Mouse (Mus musculus): ENCODE measurements around the gene Cldn11. TPM values are rescaled to one million over a fixed set of nuclear protein-coding genes. Genes with fewer than 3 reads are reported as not detected.

Cldn11 gene
- polyA plus RNA-seq (2014; fragmentation: Nextera tagmentation; extraction: Ambion mirVana) = 28.3 and 36.7 TPM in 2 replicates

GRCm38 (mm10) chr3:31149706-31150105 is at the start of gene Cldn11:
Cldn11 (plus strand) TSS chr3:31149920.
- Histone ChIP-seq H3K4me1 (ENCODE audit: control insufficient read depth, insufficient read depth, low read length) (no peaks in the 10 kb centered on the region), H3K9ac (replicated peaks; ENCODE audit: low read length) (no peak within 1 kb of the TSS), H3K4me3 (ENCODE audit: low read depth, low read length) (peak within 1 kb of the TSS; percentile 35), H3K36me3 (replicated peaks; ENCODE audit: control insufficient read depth, insufficient read depth, low read depth, low read length) (no peaks in the 10 kb centered on the region), H3K27me3 (ENCODE audit: control insufficient read depth, insufficient read depth, low read length) (0 out of 2 replicates have a peak, but pooled peaks cover 2% of the 10 kb centered on the region), H3K27ac (replicated peaks; ENCODE audit: low read depth, low read length) (no peak within 1 kb of the TSS), H3K4me2 (ENCODE audit: low read depth, low read length) (peak within 1 kb of the TSS; percentile 59), H3K9me3 (replicated peaks; ENCODE audit: control insufficient read depth, low read length) (no peaks in the 10 kb centered on the region)
- DNase-seq (ENCODE audit: low spot score) (peak; percentile 80), ATAC-seq (replicated peaks; ENCODE audit: insufficient number of reproducible peaks, low FRiP score, low TSS enrichment, low read depth) (peak; percentile 77)
- under 1% methylated on average over 33 of the region's 33 CpGs for WGBS

- Histone ChIP-seq H3K4me1 (ENCODE audit: control insufficient read depth, insufficient read depth, low read length) (no peaks in the 10 kb centered on the region; the same call in 1 of the 2 replicates), H3K9me3 (replicated peaks; ENCODE audit: control insufficient read depth, low read length) (no peaks in the 10 kb centered on the region), H3K27ac (replicated peaks; ENCODE audit: low read depth, low read length) (no peak overlapping the region), H3K36me3 (replicated peaks; ENCODE audit: control insufficient read depth, insufficient read depth, low read depth, low read length) (no peaks in the 10 kb centered on the region), H3K9ac (replicated peaks; ENCODE audit: low read length) (no peak overlapping the region), H3K4me2 (ENCODE audit: low read depth, low read length) (no peak overlapping the region), H3K4me3 (ENCODE audit: low read depth, low read length) (no peak overlapping the region), H3K27me3 (ENCODE audit: control insufficient read depth, insufficient read depth, low read length) (no peaks in the 10 kb centered on the region)
- no peak for ATAC-seq (replicated peaks; ENCODE audit: insufficient number of reproducible peaks, low FRiP score, low TSS enrichment, low read depth)
- 84% methylated on average over 5 of the region's 5 CpGs for WGBS
- DNase-seq (ENCODE audit: low spot score) = no peak
These were observed 49.7 kb upstream of the Cldn11 start for GRCm38 (mm10) chr3:31100026-31100425.

- DNase-seq (ENCODE audit: low spot score) (no peak), ATAC-seq (replicated peaks; ENCODE audit: insufficient number of reproducible peaks, low FRiP score, low TSS enrichment, low read depth) (no peak)
- Histone ChIP-seq H3K4me3 (ENCODE audit: low read depth, low read length) (no peak overlapping the region), H3K9ac (replicated peaks; ENCODE audit: low read length) (no peak overlapping the region), H3K27me3 (ENCODE audit: control insufficient read depth, insufficient read depth, low read length) (no peaks in the 10 kb centered on the region), H3K4me2 (ENCODE audit: low read depth, low read length) (no peak overlapping the region), H3K9me3 (replicated peaks; ENCODE audit: control insufficient read depth, low read length) (no peaks in the 10 kb centered on the region), H3K36me3 (replicated peaks; ENCODE audit: control insufficient read depth, insufficient read depth, low read depth, low read length) (no peaks in the 10 kb centered on the region), H3K4me1 (ENCODE audit: control insufficient read depth, insufficient read depth, low read length) (no peaks in the 10 kb centered on the region; the same call in 1 of the 2 replicates), H3K27ac (replicated peaks; ENCODE audit: low read depth, low read length) (no peak overlapping the region)
- 91% methylated on average over 3 of the region's 3 CpGs for WGBS
These were observed 48.9 kb upstream of the Cldn11 start for GRCm38 (mm10) chr3:31100802-31101201.

- Histone ChIP-seq H3K4me2 (ENCODE audit: low read depth, low read length) (no peak overlapping the region), H3K4me1 (ENCODE audit: control insufficient read depth, insufficient read depth, low read length) (no peaks in the 10 kb centered on the region), H3K4me3 (ENCODE audit: low read depth, low read length) (no peak overlapping the region), H3K9me3 (replicated peaks; ENCODE audit: control insufficient read depth, low read length) (no peaks in the 10 kb centered on the region), H3K27ac (replicated peaks; ENCODE audit: low read depth, low read length) (no peak overlapping the region), H3K9ac (replicated peaks; ENCODE audit: low read length) (no peak overlapping the region), H3K36me3 (replicated peaks; ENCODE audit: control insufficient read depth, insufficient read depth, low read depth, low read length) (no peaks in the 10 kb centered on the region), H3K27me3 (ENCODE audit: control insufficient read depth, insufficient read depth, low read length) (no peaks in the 10 kb centered on the region)
- WGBS = 73% methylated on average over 6 of the region's 6 CpGs
- ATAC-seq (replicated peaks; ENCODE audit: insufficient number of reproducible peaks, low FRiP score, low TSS enrichment, low read depth) (no peak), DNase-seq (ENCODE audit: low spot score) (no peak)
These were observed 44.8 kb upstream of the Cldn11 start for GRCm38 (mm10) chr3:31104936-31105335.

- DNase-seq (ENCODE audit: low spot score) (no peak), ATAC-seq (replicated peaks; ENCODE audit: insufficient number of reproducible peaks, low FRiP score, low TSS enrichment, low read depth) (no peak)
- Histone ChIP-seq H3K36me3 (replicated peaks; ENCODE audit: control insufficient read depth, insufficient read depth, low read depth, low read length) (no peaks in the 10 kb centered on the region), H3K4me1 (ENCODE audit: control insufficient read depth, insufficient read depth, low read length) (no peaks in the 10 kb centered on the region), H3K27ac (replicated peaks; ENCODE audit: low read depth, low read length) (no peak overlapping the region), H3K9ac (replicated peaks; ENCODE audit: low read length) (no peak overlapping the region), H3K4me2 (ENCODE audit: low read depth, low read length) (no peak overlapping the region), H3K27me3 (ENCODE audit: control insufficient read depth, insufficient read depth, low read length) (no peaks in the 10 kb centered on the region), H3K9me3 (replicated peaks; ENCODE audit: control insufficient read depth, low read length) (no peaks in the 10 kb centered on the region), H3K4me3 (ENCODE audit: low read depth, low read length) (no peak overlapping the region)
- 92% methylated on average over 6 of the region's 6 CpGs for WGBS
These were observed 43.1 kb upstream of the Cldn11 start for GRCm38 (mm10) chr3:31106597-31106996.

- Histone ChIP-seq H3K9me3 (replicated peaks; ENCODE audit: control insufficient read depth, low read length) (no peaks in the 10 kb centered on the region), H3K9ac (replicated peaks; ENCODE audit: low read length) (no peak overlapping the region), H3K4me3 (ENCODE audit: low read depth, low read length) (no peak overlapping the region), H3K4me2 (ENCODE audit: low read depth, low read length) (no peak overlapping the region), H3K36me3 (replicated peaks; ENCODE audit: control insufficient read depth, insufficient read depth, low read depth, low read length) (no peaks in the 10 kb centered on the region), H3K27me3 (ENCODE audit: control insufficient read depth, insufficient read depth, low read length) (no peaks in the 10 kb centered on the region), H3K27ac (replicated peaks; ENCODE audit: low read depth, low read length) (no peak overlapping the region), H3K4me1 (ENCODE audit: control insufficient read depth, insufficient read depth, low read length) (no peaks in the 10 kb centered on the region)
- DNase-seq (ENCODE audit: low spot score) = no peak
- no peak for ATAC-seq (replicated peaks; ENCODE audit: insufficient number of reproducible peaks, low FRiP score, low TSS enrichment, low read depth)
- 89% methylated on average over 4 of the region's 4 CpGs for WGBS
These were observed 42.0 kb upstream of the Cldn11 start for GRCm38 (mm10) chr3:31107674-31108073.

GRCm38 (mm10) chr3:31109108-31109507 is 40.6 kb upstream of the Cldn11 start:
- H3K4me1 ChIP-seq (ENCODE audit: control insufficient read depth, insufficient read depth, low read length) = no peaks in the 10 kb centered on the region
- no peak overlapping the region for H3K4me2 ChIP-seq (ENCODE audit: low read depth, low read length)
- peaks cover 4% of the 10 kb centered on the region for H3K36me3 ChIP-seq (replicated peaks; ENCODE audit: control insufficient read depth, insufficient read depth, low read depth, low read length)
- H3K4me3 ChIP-seq (ENCODE audit: low read depth, low read length) = no peak overlapping the region
- no peak overlapping the region for H3K9ac ChIP-seq (replicated peaks; ENCODE audit: low read length)
- DNase-seq (ENCODE audit: low spot score) = no peak
- H3K27ac ChIP-seq (replicated peaks; ENCODE audit: low read depth, low read length) = no peak overlapping the region
- H3K9me3 ChIP-seq (replicated peaks; ENCODE audit: control insufficient read depth, low read length) = no peaks in the 10 kb centered on the region
- H3K27me3 ChIP-seq (ENCODE audit: control insufficient read depth, insufficient read depth, low read length) = no peaks in the 10 kb centered on the region
- 89% methylated on average over 3 of the region's 3 CpGs for WGBS
- no peak for ATAC-seq (replicated peaks; ENCODE audit: insufficient number of reproducible peaks, low FRiP score, low TSS enrichment, low read depth)

GRCm38 (mm10) chr3:31123098-31123497 is 26.6 kb upstream of the Cldn11 start:
- Histone ChIP-seq H3K27me3 (ENCODE audit: control insufficient read depth, insufficient read depth, low read length) (no peaks in the 10 kb centered on the region), H3K36me3 (replicated peaks; ENCODE audit: control insufficient read depth, insufficient read depth, low read depth, low read length) (no peaks in the 10 kb centered on the region), H3K27ac (replicated peaks; ENCODE audit: low read depth, low read length) (no peak overlapping the region), H3K4me2 (ENCODE audit: low read depth, low read length) (no peak overlapping the region), H3K9ac (replicated peaks; ENCODE audit: low read length) (no peak overlapping the region), H3K9me3 (replicated peaks; ENCODE audit: control insufficient read depth, low read length) (no peaks in the 10 kb centered on the region), H3K4me1 (ENCODE audit: control insufficient read depth, insufficient read depth, low read length) (no peaks in the 10 kb centered on the region), H3K4me3 (ENCODE audit: low read depth, low read length) (no peak overlapping the region)
- no peak for DNase-seq (ENCODE audit: low spot score)
- 62% methylated on average over 4 of the region's 4 CpGs for WGBS
- no peak for ATAC-seq (replicated peaks; ENCODE audit: insufficient number of reproducible peaks, low FRiP score, low TSS enrichment, low read depth)

Measured in embryonic facial prominence, embryonic 11.5 days (tissue).